Mouse (Mus musculus): Measurements from ENCODE around the gene Slc22a23. TPM values are rescaled to one million over a fixed set of nuclear protein-coding genes. Genes with fewer than 3 reads are reported as not detected.

Gene Slc22a23
- polyA plus RNA-seq, 1 experiment from 2014 or later: 2.6 TPM

DNA sequence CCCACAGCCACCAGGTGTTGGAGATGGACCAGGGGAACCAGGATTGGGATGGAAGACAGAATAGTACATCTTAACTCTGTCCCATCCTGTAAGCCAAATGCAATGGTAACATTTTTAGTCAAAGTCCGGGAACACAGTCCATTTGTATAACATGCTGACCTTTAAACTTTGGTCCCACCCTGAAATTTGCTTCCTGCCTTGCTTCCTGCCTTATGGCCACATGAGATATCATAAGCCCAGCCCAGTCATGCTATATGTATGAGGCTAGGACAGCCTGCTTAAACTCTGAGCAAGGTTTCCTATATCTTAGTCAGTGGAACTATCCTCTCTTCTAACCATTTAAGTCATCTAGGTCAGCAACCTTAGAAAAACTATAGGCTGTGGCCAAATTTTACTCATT is 70.1 kb downstream of the Slc22a23 start:
- Histone ChIP-seq H3K9me3 (ENCODE audit: low read length) (no peaks in the 10 kb centered on the region), H3K4me2 (replicated peaks; ENCODE audit: low read depth, low read length) (no peak overlapping the region), H3K4me1 (ENCODE audit: insufficient read depth, low read length) (peaks cover 23% of the 10 kb centered on the region), H3K27me3 (ENCODE audit: insufficient read depth, low read length) (no peaks in the 10 kb centered on the region), H3K9ac (replicated peaks; ENCODE audit: low read length) (no peak overlapping the region), H3K4me3 (ENCODE audit: low read length) (no peak overlapping the region), H3K27ac (ENCODE audit: low read length) (no peak overlapping the region), H3K36me3 (ENCODE audit: insufficient read depth, low read length) (no peaks in the 10 kb centered on the region)
- 87% methylated on average over 1 of the region's 1 CpGs for WGBS
- no peak for ATAC-seq (ENCODE audit: low FRiP score, low TSS enrichment)

DNA sequence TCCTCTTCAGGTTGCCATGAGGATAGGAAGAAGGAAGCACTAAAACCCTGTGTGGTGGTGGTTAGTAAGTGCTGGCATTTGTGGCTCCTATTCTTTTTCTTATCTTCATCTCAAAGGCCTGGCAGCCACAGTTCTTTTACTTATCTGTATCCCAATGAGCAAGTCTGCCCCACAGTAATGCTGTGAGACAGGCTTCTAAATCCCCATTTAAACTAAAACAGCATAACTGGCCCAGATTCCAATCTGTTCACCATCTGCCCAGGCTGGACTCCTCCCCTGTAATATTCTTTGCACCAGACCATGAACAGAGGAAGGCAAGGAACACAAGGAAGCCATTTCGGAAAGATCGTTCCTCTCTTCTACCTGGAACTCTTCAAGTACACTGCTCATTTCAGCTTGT is 70.6 kb downstream of the Slc22a23 start:
- ATAC-seq (ENCODE audit: low FRiP score, low TSS enrichment): no peak
- no peak overlapping the region for H3K4me3 ChIP-seq (ENCODE audit: low read length)

DNA sequence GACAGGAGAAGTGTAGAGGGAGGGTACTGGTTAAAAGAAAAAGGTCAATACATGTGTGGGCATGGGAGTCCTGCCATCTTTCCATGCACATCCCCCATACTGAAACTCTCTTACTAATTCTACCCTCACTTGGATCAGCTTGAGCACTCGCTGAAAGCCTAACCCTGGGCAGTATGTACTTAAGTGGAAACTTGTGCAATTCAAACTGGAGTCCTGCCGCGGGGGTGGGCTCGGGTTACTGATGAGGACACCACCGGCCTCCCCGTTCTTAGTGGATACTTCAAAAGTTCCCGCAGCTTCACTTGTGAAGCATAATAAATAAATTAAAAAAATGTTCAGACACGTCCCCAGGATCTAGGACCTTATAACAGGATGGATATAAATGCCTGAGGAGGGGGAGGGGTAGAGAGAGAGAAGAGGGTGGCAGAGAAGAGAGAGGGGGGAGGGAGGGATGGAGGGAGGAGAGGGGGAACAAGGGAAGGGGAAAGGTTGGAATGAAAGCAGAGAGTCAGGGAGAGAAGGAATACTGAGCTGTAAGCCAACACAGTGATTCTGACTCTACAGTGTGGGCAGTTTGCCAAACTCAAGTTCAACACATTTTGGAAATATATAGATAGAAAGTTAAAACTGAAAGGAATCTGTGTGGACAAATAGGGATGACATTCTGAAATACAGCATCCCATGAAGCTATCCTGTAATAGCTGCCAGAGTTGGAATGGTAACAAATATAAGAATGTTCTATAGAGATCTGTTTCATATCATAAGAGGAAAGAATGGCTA is 72.5 kb downstream of the Slc22a23 start:
- Histone ChIP-seq H3K4me2 (replicated peaks; ENCODE audit: low read depth, low read length) (no peak overlapping the region), H3K9ac (replicated peaks; ENCODE audit: low read length) (no peak overlapping the region), H3K4me3 (ENCODE audit: low read length) (no peak overlapping the region), H3K4me1 (ENCODE audit: insufficient read depth, low read length) (peaks cover 12% of the 10 kb centered on the region; the same call in 1 of the 2 replicates), H3K27ac (ENCODE audit: low read length) (no peak overlapping the region), H3K27me3 (ENCODE audit: insufficient read depth, low read length) (no peaks in the 10 kb centered on the region), H3K36me3 (ENCODE audit: insufficient read depth, low read length) (no peaks in the 10 kb centered on the region), H3K9me3 (ENCODE audit: low read length) (no peaks in the 10 kb centered on the region)
- WGBS: 11% methylated on average over 8 of the region's 8 CpGs
- 0 out of 2 replicates have a peak, but pooled peaks have one; percentile 16 for ATAC-seq (ENCODE audit: low FRiP score, low TSS enrichment)

More for the DNA sequence above, 70.6 kb downstream of the Slc22a23 start:
- Histone ChIP-seq H3K9me3 (ENCODE audit: low read length) (no peaks in the 10 kb centered on the region), H3K4me2 (replicated peaks; ENCODE audit: low read depth, low read length) (no peak overlapping the region), H3K27ac (ENCODE audit: low read length) (no peak overlapping the region), H3K4me1 (ENCODE audit: insufficient read depth, low read length) (peaks cover 23% of the 10 kb centered on the region), H3K9ac (replicated peaks; ENCODE audit: low read length) (no peak overlapping the region), H3K36me3 (ENCODE audit: insufficient read depth, low read length) (no peaks in the 10 kb centered on the region), H3K27me3 (ENCODE audit: insufficient read depth, low read length) (no peaks in the 10 kb centered on the region)
- WGBS: 96% methylated on average over 2 of the region's 2 CpGs

DNA sequence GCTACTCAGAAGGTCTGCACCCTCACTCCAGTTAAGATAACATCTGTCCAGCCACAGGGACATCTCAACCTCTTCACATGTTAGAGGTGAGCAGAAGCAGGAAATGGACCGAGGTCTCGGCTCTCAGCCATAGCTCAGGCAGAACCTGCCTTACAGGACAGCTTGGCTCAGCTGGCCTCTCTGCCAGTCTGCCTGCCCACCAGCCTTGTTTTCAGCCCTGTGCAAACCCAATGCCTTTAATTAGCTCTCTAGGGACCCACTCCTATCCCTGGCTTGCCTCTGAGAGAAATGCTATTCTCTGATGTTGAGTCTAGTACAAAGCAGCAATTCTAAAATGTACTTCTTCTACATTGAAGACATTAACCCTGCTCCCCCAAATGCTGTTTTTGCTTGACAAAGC is 73.3 kb downstream of the Slc22a23 start:
- Histone ChIP-seq H3K9ac (replicated peaks; ENCODE audit: low read length) (no peak overlapping the region; the same call in 1 of the 2 replicates), H3K9me3 (ENCODE audit: low read length) (no peaks in the 10 kb centered on the region), H3K27ac (ENCODE audit: low read length) (no peak overlapping the region), H3K4me1 (ENCODE audit: insufficient read depth, low read length) (peaks cover 12% of the 10 kb centered on the region; the same call in 1 of the 2 replicates), H3K27me3 (ENCODE audit: insufficient read depth, low read length) (no peaks in the 10 kb centered on the region), H3K4me3 (ENCODE audit: low read length) (no peak overlapping the region), H3K4me2 (replicated peaks; ENCODE audit: low read depth, low read length) (no peak overlapping the region), H3K36me3 (ENCODE audit: insufficient read depth, low read length) (no peaks in the 10 kb centered on the region)
- 70% methylated on average over 2 of the region's 2 CpGs for WGBS
- no peak for ATAC-seq (ENCODE audit: low FRiP score, low TSS enrichment)

DNA sequence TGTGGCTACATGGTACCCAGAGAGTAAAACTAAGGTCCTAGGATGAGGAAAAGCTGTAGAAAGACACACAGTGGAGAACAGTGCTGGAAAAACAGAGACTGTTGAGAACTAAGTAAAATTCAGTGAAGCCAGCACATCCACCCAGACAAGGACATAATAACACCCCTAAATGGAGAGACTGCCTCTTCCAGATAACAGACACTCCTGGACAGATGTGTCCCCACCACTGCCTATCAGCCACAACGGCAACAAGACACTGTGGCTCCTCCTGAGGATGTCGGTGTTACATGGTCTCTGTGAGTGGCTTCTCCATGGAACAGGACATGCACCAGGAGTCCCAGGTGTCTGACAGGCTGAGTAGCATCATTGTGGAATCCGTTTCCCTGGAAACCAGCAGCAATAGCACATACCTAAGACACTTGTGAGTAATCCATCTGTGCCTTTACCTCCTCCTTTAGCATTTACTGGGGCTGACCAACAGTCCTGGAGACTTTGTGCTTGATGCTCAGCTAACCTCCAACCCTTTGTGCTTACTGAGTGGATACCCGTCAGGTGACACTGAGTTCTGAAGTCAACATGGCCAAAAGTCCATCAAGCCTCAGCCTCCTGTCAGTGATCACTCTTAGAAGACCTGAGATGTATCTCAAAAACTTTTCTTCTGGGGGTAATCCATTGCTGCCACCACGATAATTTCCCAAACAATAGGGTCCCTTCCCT is 73.9 kb downstream of the Slc22a23 start:
- WGBS: 84% methylated on average over 5 of the region's 5 CpGs
- no peaks in the 10 kb centered on the region for H3K27me3 ChIP-seq (ENCODE audit: insufficient read depth, low read length)
- no peaks in the 10 kb centered on the region for H3K36me3 ChIP-seq (ENCODE audit: insufficient read depth, low read length)
- ATAC-seq (ENCODE audit: low FRiP score, low TSS enrichment): no peak
- H3K9ac ChIP-seq (replicated peaks; ENCODE audit: low read length): no peak overlapping the region
- no peak overlapping the region for H3K4me3 ChIP-seq (ENCODE audit: low read length)
- H3K9me3 ChIP-seq (ENCODE audit: low read length): no peaks in the 10 kb centered on the region
- peaks cover 12% of the 10 kb centered on the region; the same call in 1 of the 2 replicates for H3K4me1 ChIP-seq (ENCODE audit: insufficient read depth, low read length)
- no peak overlapping the region for H3K4me2 ChIP-seq (replicated peaks; ENCODE audit: low read depth, low read length)
- H3K27ac ChIP-seq (ENCODE audit: low read length): no peak overlapping the region

DNA sequence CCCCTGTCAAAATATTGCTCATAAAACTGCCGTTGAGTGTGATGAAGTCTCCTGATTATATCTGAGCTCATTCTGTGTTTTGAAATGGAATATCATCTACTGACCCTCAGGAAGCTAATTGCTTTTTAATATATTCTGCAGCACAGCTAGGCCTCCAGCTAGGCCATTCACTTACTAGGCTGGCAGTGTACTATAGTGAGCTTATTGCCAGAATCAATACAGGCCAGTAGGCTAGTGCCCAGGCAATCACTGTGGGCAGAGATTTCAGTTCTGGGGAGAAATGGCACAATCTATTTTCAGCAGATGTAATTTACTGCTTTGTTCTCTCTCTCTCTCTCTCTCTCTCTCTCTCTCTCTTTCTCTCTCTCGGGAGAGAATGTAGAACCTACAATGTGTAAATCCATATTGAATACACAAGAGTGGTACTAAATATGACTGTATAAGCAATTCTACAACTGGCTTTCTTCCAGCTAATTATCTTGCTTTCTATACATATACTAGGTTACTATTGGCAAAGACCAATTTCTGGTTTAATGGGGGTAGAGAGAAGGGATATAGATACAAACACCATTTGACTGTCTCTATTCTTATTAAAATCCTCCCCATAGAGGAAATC is 75.5 kb downstream of the Slc22a23 start:
- Histone ChIP-seq H3K4me1 (ENCODE audit: insufficient read depth, low read length) (peaks cover 12% of the 10 kb centered on the region; the same call in 1 of the 2 replicates), H3K4me3 (ENCODE audit: low read length) (no peak overlapping the region), H3K27me3 (ENCODE audit: insufficient read depth, low read length) (no peaks in the 10 kb centered on the region), H3K9ac (replicated peaks; ENCODE audit: low read length) (no peak overlapping the region), H3K9me3 (ENCODE audit: low read length) (no peaks in the 10 kb centered on the region), H3K4me2 (replicated peaks; ENCODE audit: low read depth, low read length) (no peak overlapping the region), H3K36me3 (ENCODE audit: insufficient read depth, low read length) (no peaks in the 10 kb centered on the region), H3K27ac (ENCODE audit: low read length) (no peak overlapping the region)
- WGBS: 71% methylated on average over 2 of the region's 2 CpGs
- no peak for ATAC-seq (ENCODE audit: low FRiP score, low TSS enrichment)

DNA sequence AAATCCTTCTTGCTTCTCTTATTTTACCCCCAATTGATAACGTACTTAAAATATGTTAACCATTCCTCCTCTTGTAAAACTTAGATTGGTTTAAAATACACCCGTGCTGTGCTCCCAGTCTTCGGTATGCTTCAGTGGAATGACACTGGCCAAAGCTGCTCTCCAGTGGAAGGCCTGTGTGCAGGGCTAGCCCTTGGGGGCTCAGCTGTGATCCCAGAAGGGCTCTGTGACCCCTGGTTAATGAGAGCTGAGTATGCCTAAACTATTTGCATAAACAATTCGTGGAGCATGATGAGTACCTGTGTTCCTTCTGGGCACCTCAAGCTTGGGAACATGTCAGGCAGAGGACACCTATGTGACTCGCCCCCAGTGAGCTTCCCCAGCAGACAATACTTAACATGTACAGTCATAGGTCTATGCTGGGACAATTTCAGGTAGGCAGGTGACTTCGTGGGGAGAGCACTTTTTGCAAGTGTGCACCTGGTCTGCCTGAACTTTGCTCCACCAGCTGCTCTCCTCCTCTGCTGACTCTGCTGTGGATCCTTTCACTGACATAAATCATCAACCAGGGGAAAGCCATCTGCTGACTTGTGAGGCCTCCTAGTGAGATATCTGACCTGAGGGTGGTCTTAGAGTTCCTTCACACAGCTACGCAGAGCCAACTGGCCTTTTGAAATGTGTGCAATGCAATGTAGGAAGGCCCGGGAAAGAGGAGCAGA is 77.9 kb downstream of the Slc22a23 start:
- peaks cover 6% of the 10 kb centered on the region; the same call in 1 of the 2 replicates for H3K4me1 ChIP-seq (ENCODE audit: insufficient read depth, low read length)
- no peaks in the 10 kb centered on the region for H3K27me3 ChIP-seq (ENCODE audit: insufficient read depth, low read length)
- ATAC-seq (ENCODE audit: low FRiP score, low TSS enrichment): peak; percentile 88
- no peak overlapping the region for H3K4me2 ChIP-seq (replicated peaks; ENCODE audit: low read depth, low read length)
- H3K4me3 ChIP-seq (ENCODE audit: low read length): no peak overlapping the region
- no peaks in the 10 kb centered on the region for H3K36me3 ChIP-seq (ENCODE audit: insufficient read depth, low read length)
- H3K9me3 ChIP-seq (ENCODE audit: low read length): no peaks in the 10 kb centered on the region
- peak overlapping the region; percentile 44; the same call in 1 of the 2 replicates for H3K27ac ChIP-seq (ENCODE audit: low read length)
- H3K9ac ChIP-seq (replicated peaks; ENCODE audit: low read length): no peak overlapping the region
- WGBS: 65% methylated on average over 8 of the region's 8 CpGs

DNA sequence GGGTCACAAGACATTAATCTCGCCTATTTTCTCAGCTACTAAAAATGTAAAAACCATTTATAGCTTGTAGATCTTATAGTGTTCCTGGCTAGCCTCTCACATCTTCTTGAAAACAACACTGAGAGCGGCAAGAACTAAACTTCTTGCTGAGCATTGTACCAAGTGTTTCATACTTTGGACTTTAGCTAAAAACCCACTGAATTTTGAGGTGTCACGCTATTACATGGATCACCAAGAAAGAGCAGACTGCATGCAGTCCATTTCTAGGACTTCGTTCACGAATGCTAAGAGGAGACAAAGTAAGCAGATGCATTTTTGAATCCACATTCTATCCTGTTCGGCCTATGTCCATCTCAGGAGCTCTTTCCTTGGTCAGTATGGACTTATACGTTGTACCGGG is 78.9 kb downstream of the Slc22a23 start:
- WGBS: 91% methylated on average over 8 of the region's 8 CpGs
- Histone ChIP-seq H3K36me3 (ENCODE audit: insufficient read depth, low read length) (no peaks in the 10 kb centered on the region), H3K27me3 (ENCODE audit: insufficient read depth, low read length) (no peaks in the 10 kb centered on the region), H3K4me3 (ENCODE audit: low read length) (no peak overlapping the region), H3K4me1 (ENCODE audit: insufficient read depth, low read length) (no peaks in the 10 kb centered on the region), H3K4me2 (replicated peaks; ENCODE audit: low read depth, low read length) (no peak overlapping the region), H3K9me3 (ENCODE audit: low read length) (no peaks in the 10 kb centered on the region), H3K9ac (replicated peaks; ENCODE audit: low read length) (no peak overlapping the region), H3K27ac (ENCODE audit: low read length) (no peak overlapping the region)
- ATAC-seq (ENCODE audit: low FRiP score, low TSS enrichment): no peak

DNA sequence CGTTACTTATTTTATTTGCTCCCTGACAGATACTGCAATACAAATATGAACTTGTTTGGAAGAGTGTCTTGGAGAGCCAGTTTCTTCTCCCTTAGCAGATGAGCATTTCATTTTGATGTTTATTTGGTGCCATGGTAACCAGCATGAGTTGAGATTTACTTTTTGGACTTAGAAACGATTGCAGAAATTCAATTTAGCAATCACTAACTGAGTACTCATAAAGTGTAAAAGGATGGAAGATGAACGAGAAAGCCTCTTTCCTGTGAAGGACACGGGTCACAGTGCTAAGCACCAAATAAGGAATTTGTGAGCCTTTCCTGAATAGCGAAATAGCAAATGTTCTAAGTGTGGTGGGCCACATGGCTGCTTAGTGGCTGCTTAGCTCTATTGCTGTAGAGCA is 79.4 kb downstream of the Slc22a23 start:
- Histone ChIP-seq H3K9ac (replicated peaks; ENCODE audit: low read length) (no peak overlapping the region), H3K36me3 (ENCODE audit: insufficient read depth, low read length) (no peaks in the 10 kb centered on the region), H3K4me2 (replicated peaks; ENCODE audit: low read depth, low read length) (no peak overlapping the region), H3K27me3 (ENCODE audit: insufficient read depth, low read length) (no peaks in the 10 kb centered on the region), H3K27ac (ENCODE audit: low read length) (no peak overlapping the region), H3K4me1 (ENCODE audit: insufficient read depth, low read length) (no peaks in the 10 kb centered on the region), H3K4me3 (ENCODE audit: low read length) (no peak overlapping the region), H3K9me3 (ENCODE audit: low read length) (no peaks in the 10 kb centered on the region)
- 58% methylated on average over 5 of the region's 5 CpGs for WGBS
- no peak for ATAC-seq (ENCODE audit: low FRiP score, low TSS enrichment)

Data from kidney, embryonic 16.5 days (tissue).